Mouse (Mus musculus) forebrain, postnatal 0 days (tissue): ENCODE measurements at regions not wholly inside any gene's neighbourhood (a gene's known extent, or its start where the extent isn't known, plus 50 kb on each side); places are given as distances from the start of the nearest gene placed in this dataset.
"Not testable (repeated sequence)": the region's sequence is repeated elsewhere in the genome, so short reads cannot be mapped to it uniquely, and the experiment has no call there.

Experiments
- ATAC-seq: fragments of 200-750 bp; cut with Nextera tagmentation; 2 replicates; pipeline ENCODE4 v1.8.0; 2017; ENCODE audit warnings: mild to moderate bottlenecking, moderate library complexity
- DNase-seq: peaks from one replicate; pipeline ENCODE4 v3.0.0-alpha.2; 2015
- H3K27ac ChIP-seq: fragments of 300-500 bp; sonication (generic); 2 replicates; pipeline ENCODE4 v1.5.1; 2014; ENCODE audit warnings: low read depth, mild to moderate bottlenecking, antibody characterized with exemption, low read length, moderate library complexity, mixed read lengths
- H3K27me3 ChIP-seq: fragments of 300-500 bp; sonication (generic); 2 replicates; pipeline ENCODE4 v1.6.1; 2014; ENCODE audit warnings: mild to moderate bottlenecking, low read length, mixed read lengths; ENCODE audit not compliant: insufficient read depth
- H3K36me3 ChIP-seq: fragments of 300-500 bp; sonication (generic); 2 replicates; pipeline ENCODE4 v1.6.1; 2014; ENCODE audit warnings: mild to moderate bottlenecking, moderate library complexity; ENCODE audit not compliant: insufficient read depth
- H3K4me1 ChIP-seq: fragments of 300-500 bp; sonication (generic); 2 replicates; pipeline ENCODE4 v1.6.1; 2014; ENCODE audit warnings: antibody characterized with exemption; ENCODE audit not compliant: insufficient read depth
- H3K4me2 ChIP-seq: fragments of 300-500 bp; sonication (generic); 2 replicates; pipeline ENCODE4 v1.6.1; 2014; ENCODE audit warnings: low read depth, mild to moderate bottlenecking, moderate library complexity
- H3K4me3 ChIP-seq: fragments of 300-500 bp; sonication (generic); 2 replicates; pipeline ENCODE4 v1.5.1; 2014; ENCODE audit warnings: low read depth, low read length, mixed read lengths
- H3K9ac ChIP-seq: fragments of 300-500 bp; sonication (generic); 2 replicates; pipeline ENCODE4 v1.6.1; 2014; ENCODE audit warnings: mild to moderate bottlenecking
- H3K9me3 ChIP-seq: fragments of 300-500 bp; sonication (generic); 2 replicates; pipeline ENCODE4 v1.6.1; 2016; ENCODE audit warnings: low read length
- CTCF ChIP-seq: sonication (generic); IDR thresholded peaks from 2 replicates; pipeline ENCODE4 v1.5.1; 2016; ENCODE audit warnings: antibody characterized with exemption, control low read depth, low read depth
- WGBS: fragments of 180-500 bp; shearing (Covaris S2); extraction: QIAGEN DNeasy Blood & Tissue Kit; methylation state at CpG from one replicate; pipeline ENCODE4 v1.1.7; 2014; 5-methylcytosine and 5-hydroxymethylcytosine counted together

- no peak overlapping the region for H3K4me3 ChIP-seq
- H3K9ac ChIP-seq, result no peak overlapping the region
- no peak for DNase-seq
- WGBS, result 96% methylated on average over 2 of the region's 2 CpGs
- no peak overlapping the region for H3K27ac ChIP-seq
- no peaks in the 10 kb centered on the region for H3K4me1 ChIP-seq
- no peaks in the 10 kb centered on the region for H3K27me3 ChIP-seq
- no peak overlapping the region for H3K4me2 ChIP-seq
- no peaks in the 10 kb centered on the region for H3K36me3 ChIP-seq
- no peak for ATAC-seq
- no peaks in the 10 kb centered on the region for H3K9me3 ChIP-seq
- no peak for TF ChIP-seq CTCF
These were observed 94.5 kb upstream of the Ipo5 start for GRCm38 (mm10) chr14:120816529-120816928.

- WGBS, result 68% methylated on average over 4 of the region's 4 CpGs
- Histone ChIP-seq H3K27ac (no peak overlapping the region), H3K4me1 (no peaks in the 10 kb centered on the region), H3K9me3 (no peaks in the 10 kb centered on the region), H3K9ac (no peak overlapping the region), H3K36me3 (no peaks in the 10 kb centered on the region), H3K4me3 (no peak overlapping the region), H3K27me3 (no peaks in the 10 kb centered on the region), H3K4me2 (no peak overlapping the region)
- DNase-seq (no peak), ATAC-seq (no peak)
- no peak for TF ChIP-seq CTCF
These were observed 84.8 kb upstream of the Ipo5 start for GRCm38 (mm10) chr14:120826187-120826586.

- 35% methylated on average over 20 of the region's 20 CpGs for WGBS
- DNase-seq, result peak; percentile 58
These were observed 80.6 kb upstream of the Ipo5 start for GRCm38 (mm10) chr14:120830389-120830835.

GRCm38 (mm10) chr14:120831397-120831796, 79.6 kb upstream of the Ipo5 start:
- Histone ChIP-seq H3K9ac (0 out of 2 replicates have a peak overlapping the region, but pooled peaks have one; percentile 10), H3K9me3 (no peaks in the 10 kb centered on the region), H3K4me2 (0 out of 2 replicates have a peak overlapping the region, but pooled peaks have one; percentile 42), H3K27ac (peak overlapping the region; percentile 57), H3K27me3 (no peaks in the 10 kb centered on the region), H3K36me3 (no peaks in the 10 kb centered on the region), H3K4me1 (no peaks in the 10 kb centered on the region), H3K4me3 (no peak overlapping the region)
- TF ChIP-seq CTCF, result no peak
- DNase-seq (no peak), ATAC-seq (no peak)
- 52% methylated on average over 5 of the region's 5 CpGs for WGBS

More at GRCm38 (mm10) chr14:120830389-120830835, 80.6 kb upstream of the Ipo5 start:
- H3K36me3 ChIP-seq, H3K4me2 ChIP-seq, H3K9me3 ChIP-seq, H3K9ac ChIP-seq, H3K4me1 ChIP-seq, H3K4me3 ChIP-seq, H3K27me3 ChIP-seq, H3K27ac ChIP-seq: not testable (repeated sequence)
- peak; percentile 68 for ATAC-seq

GRCm38 (mm10) chr14:120831847-120832613, 79.0 kb upstream of the Ipo5 start:
- Histone ChIP-seq H3K27me3 (no peaks in the 10 kb centered on the region), H3K36me3 (no peaks in the 10 kb centered on the region), H3K27ac (peak overlapping the region; percentile 37; the same call in 1 of the 2 replicates), H3K4me2 (peak overlapping the region; percentile 42), H3K4me3 (peak overlapping the region; percentile 17), H3K9ac (no peak overlapping the region), H3K9me3 (no peaks in the 10 kb centered on the region), H3K4me1 (no peaks in the 10 kb centered on the region)
- ATAC-seq (peak; percentile 75), DNase-seq (peak; percentile 96)
- peak; percentile 97 for TF ChIP-seq CTCF
- 9% methylated on average over 23 of the region's 23 CpGs for WGBS

- no peak overlapping the region for H3K4me2 ChIP-seq
- H3K4me1 ChIP-seq, result no peaks in the 10 kb centered on the region
- ATAC-seq (no peak), DNase-seq (no peak)
- TF ChIP-seq CTCF, result no peak
- no peaks in the 10 kb centered on the region for H3K36me3 ChIP-seq
- no peak overlapping the region for H3K27ac ChIP-seq
- no peaks in the 10 kb centered on the region for H3K9me3 ChIP-seq
- no peaks in the 10 kb centered on the region for H3K27me3 ChIP-seq
- 72% methylated on average over 4 of the region's 4 CpGs for WGBS
- H3K4me3 ChIP-seq, result no peak overlapping the region
- no peak overlapping the region for H3K9ac ChIP-seq
These were observed 76.2 kb upstream of the Ipo5 start for GRCm38 (mm10) chr14:120834821-120835220.

GRCm38 (mm10) chr14:120835758-120836157, 75.3 kb upstream of the Ipo5 start:
- ATAC-seq (peak; percentile 68), DNase-seq (peak; percentile 79)
- Histone ChIP-seq H3K4me2 (no peak overlapping the region), H3K27me3 (no peaks in the 10 kb centered on the region), H3K4me3 (no peak overlapping the region), H3K9ac (no peak overlapping the region), H3K9me3 (no peaks in the 10 kb centered on the region), H3K27ac (peak overlapping the region; percentile 59), H3K36me3 (no peaks in the 10 kb centered on the region), H3K4me1 (no peaks in the 10 kb centered on the region)
- WGBS, result 52% methylated on average over 5 of the region's 5 CpGs
- TF ChIP-seq CTCF, result peak; percentile 67
